Mouse (Mus musculus): ENCODE data around the gene Drd1.

DNA sequence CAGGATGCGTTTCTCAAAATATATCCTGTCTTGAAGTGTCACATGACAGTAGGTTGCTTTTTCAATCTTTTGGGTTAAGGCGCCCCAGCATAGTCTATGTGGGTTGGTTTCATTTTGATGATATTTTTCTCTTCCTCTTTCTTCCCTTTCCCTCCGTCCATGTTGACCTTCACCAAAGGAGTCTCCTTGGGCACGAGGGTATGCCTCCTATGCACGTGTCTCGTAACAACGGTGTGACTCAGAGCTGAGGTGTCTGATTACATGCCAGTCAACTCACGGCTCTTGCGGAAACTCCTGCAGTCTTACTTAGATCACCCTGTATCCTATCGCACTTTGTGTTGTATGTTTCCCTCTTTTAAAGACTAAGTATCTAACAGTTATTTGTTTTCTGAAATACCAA is 48.4 kb upstream of the Drd1 start:
- TF ChIP-seq POLR2A (IDR thresholded peaks at IDR 0.05; ENCODE audit: borderline replicate concordance, extremely low read depth, low read depth, low read length) (no peak), CTCF (IDR thresholded peaks at IDR 0.05; ENCODE audit: insufficient read depth, low read length) (no peak)
